Comparison of ENCODE assay signal across 41 mouse cellular contexts in genomic region chr11:6777566-6777965, GRCm38 (mm10). TPM values are rescaled to one million over a fixed set of nuclear protein-coding genes. Genes with fewer than 3 reads are reported as not detected.
"Had no signal": no experiment of that assay in that cellular context is flagged by ENCODE, and none has a peak within 500 bp of the region (broad histone marks: within the 10 kb centered on the region; RNA-seq: fewer than 3 reads in every experiment).

No protein-coding gene starts in this region.

- DNase-seq: gastrocnemius, adult 2 months; gastrocnemius, postnatal 10 days; gastrocnemius, postnatal 25 days; heart, postnatal 14 days; heart, postnatal 36 days; kidney, adult 11 months; kidney, adult 2 months; kidney, adult 9 months; kidney, postnatal 14 days; kidney, postnatal 36 days; layer of hippocampus, adult 9-11 months; layer of hippocampus, postnatal 36 days; liver; liver, embryonic 13.5 days had no signal

- H3K9me3 ChIP-seq: heart, embryonic 10.5 days; heart, embryonic 13.5 days; heart, embryonic 15.5 days; hindbrain, embryonic 12.5 days; hindbrain, embryonic 15.5 days; kidney, embryonic 15.5 days; limb, embryonic 10.5 days; limb, embryonic 12.5 days; liver, embryonic 13.5 days had no signal

- H3K27ac ChIP-seq: gastrocnemius, adult 2 months; heart, embryonic 10.5 days; heart, embryonic 13.5 days; heart, embryonic 15.5 days; hindbrain, embryonic 12.5 days; hindbrain, postnatal 0 days; kidney, postnatal 0 days; limb, embryonic 10.5 days; limb, embryonic 12.5 days; liver, embryonic 13.5 days had no signal

- ATAC-seq: hindbrain, postnatal 0 days; intestine, embryonic 16.5 days had no signal

- H3K4me3 ChIP-seq: gastrocnemius, adult 2 months; heart, embryonic 10.5 days; heart, embryonic 13.5 days; heart, embryonic 15.5 days; hindbrain, embryonic 12.5 days; hindbrain, embryonic 15.5 days; kidney, embryonic 15.5 days; limb, embryonic 10.5 days; limb, embryonic 12.5 days; liver, embryonic 13.5 days had no signal

- H3K4me1 ChIP-seq: heart, embryonic 15.5 days; hindbrain, embryonic 15.5 days; liver, embryonic 13.5 days had no signal

- H3K27me3 ChIP-seq: heart, embryonic 13.5 days; heart, embryonic 15.5 days; hindbrain, embryonic 12.5 days; kidney, embryonic 15.5 days; limb, embryonic 12.5 days; liver, embryonic 13.5 days had no signal

- H3K4me2 ChIP-seq: heart, embryonic 13.5 days; heart, embryonic 15.5 days; hindbrain, embryonic 12.5 days; hindbrain, embryonic 15.5 days; kidney, embryonic 15.5 days; limb, embryonic 12.5 days; liver, embryonic 11.5 days; liver, embryonic 13.5 days had no signal

- H3K9ac ChIP-seq: heart, embryonic 13.5 days; heart, embryonic 15.5 days; hindbrain, embryonic 12.5 days; hindbrain, embryonic 15.5 days; kidney, embryonic 15.5 days; limb, embryonic 12.5 days; liver, embryonic 13.5 days had no signal

- H3K36me3 ChIP-seq: heart, embryonic 10.5 days; heart, embryonic 13.5 days; heart, embryonic 15.5 days; hindbrain, embryonic 12.5 days; hindbrain, embryonic 15.5 days; kidney, embryonic 15.5 days; limb, embryonic 10.5 days; limb, embryonic 12.5 days; liver, embryonic 13.5 days had no signal

RNA-seq across cellular contexts. Expression of gene Gm11983, which starts 59.9 kb away (rescaled TPM):
- total RNA-seq: gastrocnemius, adult 2 months; gastrocnemius, postnatal 10 days; gastrocnemius, postnatal 25 days; gastrocnemius, postnatal 4 days; granulocyte monocyte progenitor cell, adult 5-6 weeks; heart, adult 8-10 months; heart, postnatal 14 days; heart, postnatal 36 days; hematopoietic stem cell, adult 5-6 weeks; hindbrain, postnatal 0 days; layer of hippocampus, adult 18-20 months; layer of hippocampus, adult 8-10 months; layer of hippocampus, postnatal 14 days; layer of hippocampus, postnatal 36 days; left cerebral cortex, adult 18-20 months; left cerebral cortex, adult 8-10 months; left cerebral cortex, postnatal 14 days; left cerebral cortex, postnatal 36 days had no signal
- polyA plus RNA-seq: heart, embryonic 10.5 days; heart, embryonic 13.5 days; heart, embryonic 15.5 days; heart, postnatal 0 days; hindbrain, embryonic 12.5 days; hindbrain, embryonic 15.5 days; hindbrain, postnatal 0 days; intestine, embryonic 14.5 days; intestine, embryonic 16.5 days; kidney, adult 2 months; kidney, embryonic 15.5 days; kidney, postnatal 0 days; large intestine, adult 2 months; limb, embryonic 10.5 days; limb, embryonic 12.5 days; limb, embryonic 14.5 days; liver, embryonic 11.5 days; liver, embryonic 13.5 days had no signal
